Mouse (Mus musculus): ENCODE measurements around the gene Pard3.
A peak's percentile ranks its signal among the peaks of the same experiment; 100 is the strongest.

Gene Pard3

GRCm38 (mm10) chr8:127435975-127436374 lies 372.3 kb downstream of the Pard3 start:
- DNase-seq (ENCODE audit: low read depth, low spot score) = no peak

- DNase-seq (ENCODE audit: low read depth, low spot score) = no peak
Observed at GRCm38 (mm10) chr8:127437613-127438235, 374.0 kb downstream of the Pard3 start.

GRCm38 (mm10) chr8:127438625-127439391 lies 375.1 kb downstream of the Pard3 start:
- DNase-seq (ENCODE audit: low read depth, low spot score) = peak; percentile 79

GRCm38 (mm10) chr8:127439392-127440160 lies 375.9 kb downstream of the Pard3 start:
- DNase-seq (ENCODE audit: low read depth, low spot score) = peak; percentile 67

GRCm38 (mm10) chr8:127440161-127440833 lies 376.6 kb downstream of the Pard3 start:
- DNase-seq (ENCODE audit: low read depth, low spot score) = peak; percentile 84

GRCm38 (mm10) chr8:127440834-127441485 lies 377.3 kb downstream of the Pard3 start:
- peak; percentile 24 for DNase-seq (ENCODE audit: low read depth, low spot score)

- no peak for DNase-seq (ENCODE audit: low read depth, low spot score)
Observed at GRCm38 (mm10) chr8:127447401-127447800, 383.7 kb downstream of the Pard3 start.

GRCm38 (mm10) chr8:127449066-127449840 lies 385.6 kb downstream of the Pard3 start:
- no peak for DNase-seq (ENCODE audit: low read depth, low spot score)

- no peak for DNase-seq (ENCODE audit: low read depth, low spot score)
Observed at GRCm38 (mm10) chr8:127450954-127451668, 387.4 kb downstream of the Pard3 start.

GRCm38 (mm10) chr8:127452364-127452763 lies 388.7 kb downstream of the Pard3 start:
- no peak for DNase-seq (ENCODE audit: low read depth, low spot score)

- DNase-seq (ENCODE audit: low read depth, low spot score) = no peak
Observed at GRCm38 (mm10) chr8:127457901-127458300, 394.2 kb downstream of the Pard3 start.

GRCm38 (mm10) chr8:127461173-127461572 lies 397.5 kb downstream of the Pard3 start:
- no peak for DNase-seq (ENCODE audit: low read depth, low spot score)

- no peak for DNase-seq (ENCODE audit: low read depth, low spot score)
Observed at GRCm38 (mm10) chr8:127462378-127462935, 398.8 kb downstream of the Pard3 start.

GRCm38 (mm10) chr8:127464300-127464699 lies 400.6 kb downstream of the Pard3 start:
- no peak for DNase-seq (ENCODE audit: low read depth, low spot score)

- DNase-seq (ENCODE audit: low read depth, low spot score) = no peak
Observed at GRCm38 (mm10) chr8:127472204-127472603, 408.5 kb downstream of the Pard3 start.

GRCm38 (mm10) chr8:127480003-127480402 lies 416.3 kb downstream of the Pard3 start:
- DNase-seq (ENCODE audit: low read depth, low spot score) = peak; percentile 72

- DNase-seq (ENCODE audit: low read depth, low spot score) = no peak
Observed at GRCm38 (mm10) chr8:127485618-127486017, 421.9 kb downstream of the Pard3 start.

GRCm38 (mm10) chr8:127491963-127492362 lies 428.3 kb downstream of the Pard3 start:
- DNase-seq (ENCODE audit: low read depth, low spot score) = no peak

- DNase-seq (ENCODE audit: low read depth, low spot score) = no peak
Observed at GRCm38 (mm10) chr8:127495226-127495780, 431.6 kb downstream of the Pard3 start.
